Mouse (Mus musculus) lung, adult 2 months (tissue): Measurements from ENCODE around the gene Gse1.

Experiments
- CTCF ChIP-seq: fragments of 200-500 bp; IDR thresholded peaks from 2 replicates; pipeline ENCODE4 v1.5.1; 2011; ENCODE audit warnings: mild to moderate bottlenecking, low read length, control low read depth; ENCODE audit not compliant: insufficient read depth
- POLR2A ChIP-seq: fragments of 200-500 bp; IDR thresholded peaks from 2 replicates; pipeline ENCODE4 v1.6.1; 2011; ENCODE audit warnings: low read depth, mild to moderate bottlenecking, control low read depth, low read length, borderline replicate concordance; ENCODE audit errors: extremely low read depth

- TF ChIP-seq POLR2A, result no peak
- no peak for TF ChIP-seq CTCF
Observed at GRCm38 (mm10) chr8:120276051-120276890, 48.0 kb downstream of the Gse1 start.
